Mouse (Mus musculus) NIH3T3 (cell line): ENCODE results near the gene Agap2.

Experiments used
- DNase-seq: peaks from one replicate; pipeline ENCODE4 v3.0.0-alpha.2; 2012; ENCODE audit warnings: low read depth

The Agap2 gene

GRCm38 (mm10) chr10:127135118-127135836, 60.2 kb downstream of the Agap2 start:
- peak; percentile 5 for DNase-seq

GRCm38 (mm10) chr10:127136510-127136909, 61.4 kb downstream of the Agap2 start:
- DNase-seq = peak; percentile 2

GRCm38 (mm10) chr10:127137896-127138295, 62.8 kb downstream of the Agap2 start:
- peak; percentile 1 for DNase-seq

GRCm38 (mm10) chr10:127138328-127139141, 63.5 kb downstream of the Agap2 start:
- peak; percentile 1 for DNase-seq

- DNase-seq = peak; percentile 1
Observed at GRCm38 (mm10) chr10:127140971-127141370, 65.9 kb downstream of the Agap2 start.

GRCm38 (mm10) chr10:127141500-127141899, 66.4 kb downstream of the Agap2 start:
- peak; percentile 2 for DNase-seq
